Mouse (Mus musculus): Measurements from ENCODE around the gene Esx1.
A peak's percentile ranks its signal among the peaks of the same experiment; 100 is the strongest.

The Esx1 gene

GRCm38 (mm10) chrX:137121718-137122117, at the start of gene Esx1:
Esx1 (minus strand) TSS chrX:137122083.
- DNase-seq (ENCODE audit: low read depth, low spot score): no peak

- peak; percentile 9 for DNase-seq (ENCODE audit: low read depth, low spot score)
These were observed 48.1 kb upstream of the Esx1 start for GRCm38 (mm10) chrX:137170021-137170420.

- DNase-seq (ENCODE audit: low read depth, low spot score): no peak
These were observed 45.8 kb upstream of the Esx1 start for GRCm38 (mm10) chrX:137167658-137168057.

- DNase-seq (ENCODE audit: low read depth, low spot score): no peak
These were observed 43.7 kb upstream of the Esx1 start for GRCm38 (mm10) chrX:137165621-137166020.

- DNase-seq (ENCODE audit: low read depth, low spot score): no peak
These were observed 40.8 kb upstream of the Esx1 start for GRCm38 (mm10) chrX:137162700-137163099.

- DNase-seq (ENCODE audit: low read depth, low spot score): no peak
These were observed 39.1 kb upstream of the Esx1 start for GRCm38 (mm10) chrX:137160971-137161370.

GRCm38 (mm10) chrX:137149050-137149449, 27.2 kb upstream of the Esx1 start:
- no peak for DNase-seq (ENCODE audit: low read depth, low spot score)

GRCm38 (mm10) chrX:137144674-137145073, 22.8 kb upstream of the Esx1 start:
- DNase-seq (ENCODE audit: low read depth, low spot score): no peak

GRCm38 (mm10) chrX:137143726-137144125, 21.8 kb upstream of the Esx1 start:
- DNase-seq (ENCODE audit: low read depth, low spot score): no peak

- DNase-seq (ENCODE audit: low read depth, low spot score): no peak
These were observed 20.7 kb upstream of the Esx1 start for GRCm38 (mm10) chrX:137142546-137142945.

GRCm38 (mm10) chrX:137141669-137142068, 19.8 kb upstream of the Esx1 start:
- DNase-seq (ENCODE audit: low read depth, low spot score): peak; percentile 68

- DNase-seq (ENCODE audit: low read depth, low spot score): no peak
These were observed 5.7 kb upstream of the Esx1 start for GRCm38 (mm10) chrX:137127542-137127941.

GRCm38 (mm10) chrX:137119675-137120423, 2.0 kb downstream of the Esx1 start:
- no peak for DNase-seq (ENCODE audit: low read depth, low spot score)

- peak; percentile 65 for DNase-seq (ENCODE audit: low read depth, low spot score)
These were observed 3.7 kb downstream of the Esx1 start for GRCm38 (mm10) chrX:137118097-137118746.

- DNase-seq (ENCODE audit: low read depth, low spot score): no peak
These were observed 15.4 kb downstream of the Esx1 start for GRCm38 (mm10) chrX:137106498-137106897.

- no peak for DNase-seq (ENCODE audit: low read depth, low spot score)
These were observed 17.4 kb downstream of the Esx1 start for GRCm38 (mm10) chrX:137104531-137104930.
